Mouse (Mus musculus): ENCODE measurements at regions not wholly inside any gene's neighbourhood (a gene's known extent, or its start where the extent isn't known, plus 50 kb on each side); places are given as distances from the start of the nearest gene placed in this dataset.

DNA sequence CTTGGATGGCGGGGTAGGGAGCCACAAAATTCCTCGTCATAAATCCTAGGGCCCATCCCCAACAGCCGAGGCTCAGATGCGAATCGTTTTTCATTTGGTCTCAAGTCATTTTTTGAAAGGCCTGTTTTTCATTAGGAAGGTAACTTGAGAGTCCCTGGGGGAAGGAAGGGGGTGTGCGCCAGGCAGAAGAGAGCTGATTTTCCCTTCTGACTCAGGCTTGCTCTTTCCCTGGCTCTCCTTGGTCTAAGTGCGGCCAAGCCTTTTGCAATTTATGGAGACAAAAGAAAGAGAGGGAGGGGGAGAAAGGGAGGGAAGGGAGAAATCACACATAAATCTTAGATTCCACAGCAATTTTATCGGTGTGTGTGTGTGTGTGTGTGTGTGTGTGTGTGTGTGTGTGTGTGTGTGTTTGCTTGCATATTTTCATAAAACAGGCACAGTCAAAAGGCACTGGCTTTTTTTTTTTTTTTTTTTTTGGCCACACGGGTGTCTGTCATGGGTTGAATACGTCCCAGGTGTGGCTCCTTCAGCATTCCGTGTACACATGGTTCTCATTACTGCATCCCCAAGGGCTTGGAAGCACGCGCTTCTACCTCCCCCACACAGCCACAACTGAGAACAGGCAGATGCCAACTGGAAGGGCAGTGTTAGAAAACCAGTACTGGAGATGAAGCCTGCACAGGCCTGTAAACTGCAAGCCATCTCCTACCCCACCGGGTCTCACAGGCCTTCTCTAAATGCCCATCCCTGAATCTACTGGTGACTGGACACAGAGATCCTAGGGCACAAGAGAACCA is 191.8 kb upstream of the Dapk1 start:
- TF ChIP-seq USF1 (IDR thresholded peaks at IDR 0.05; ENCODE audit: low read depth) = no peak
- TF ChIP-seq POLR2A (IDR thresholded peaks at IDR 0.05; ENCODE audit: insufficient read length, low read depth) = no peak
- TF ChIP-seq E2F4 (IDR thresholded peaks at IDR 0.05; ENCODE audit: insufficient read depth) = no peak
- peak; percentile 59 for TF ChIP-seq CEBPB (IDR thresholded peaks at IDR 0.05; ENCODE audit: insufficient read depth, poor library complexity, severe bottlenecking)
- no peak for TF ChIP-seq MAX (IDR thresholded peaks at IDR 0.05; ENCODE audit: low read depth)
- peak; percentile 81 for TF ChIP-seq TCF12 (IDR thresholded peaks at IDR 0.05; ENCODE audit: insufficient read depth, poor library complexity, severe bottlenecking)
- TF ChIP-seq MYOD1 (IDR thresholded peaks at IDR 0.05; ENCODE audit: control insufficient read depth in 1 of 3, insufficient read length in 2 of 3, low read depth in 2 of 3) = peak in 2 of 3 experiments; percentile 62 to 71

Measured in myocyte (in vitro differentiated cells).